Mouse (Mus musculus) naive thymus-derived CD4-positive, alpha-beta T cell, adult 5 months (primary cell): ENCODE measurements around the gene Rom1. TPM values are rescaled to one million over a fixed set of nuclear protein-coding genes. Genes with fewer than 3 reads are reported as not detected.

Experiments
- polyA plus RNA-seq: library from polyadenylated mRNA; unstranded; fragments of 100-300 nt; shearing (Covaris generic); gene quantifications from one replicate; pipeline ENCODE4 v1.2.1, GENCODE M21; 2017

The Rom1 gene
- 2.0 TPM for polyA plus RNA-seq

GRCm38 (mm10) chr19:8929224-8930088 lies at the start of gene Rom1, which contains the start of gene Eml3:
Rom1 (minus strand) TSS chr19:8929356.
Eml3 (plus strand) TSS chr19:8929552.

GRCm38 (mm10) chr19:8966590-8967372 lies 37.6 kb upstream of the Rom1 start, which contains the start of gene Eef1g:
Eef1g (plus strand) TSS chr19:8967041.

GRCm38 (mm10) chr19:8953135-8954039 lies 24.2 kb upstream of the Rom1 start, which contains the start of gene Tut1:
Tut1 (plus strand) TSS chr19:8953847.

GRCm38 (mm10) chr19:8941515-8942217 lies 12.5 kb upstream of the Rom1 start, which contains the start of gene Mta2:
Mta2 (plus strand) TSS chr19:8941875.

GRCm38 (mm10) chr19:8920073-8920736 lies 9.0 kb downstream of the Rom1 start, which contains the start of gene B3gat3:
B3gat3 (plus strand) TSS chr19:8920374.

GRCm38 (mm10) chr19:8897865-8898495 lies 31.2 kb downstream of the Rom1 start, which contains the start of gene Ganab:
Ganab (plus strand) TSS chr19:8898071.

GRCm38 (mm10) chr19:8892829-8893766 lies 36.1 kb downstream of the Rom1 start, which contains the start of gene Ints5:
Ints5 (plus strand) TSS chr19:8893005.

GRCm38 (mm10) chr19:8888511-8889385 lies 40.4 kb downstream of the Rom1 start, which contains the start of the genes 1810009A15Rik and Gm49416:
1810009A15Rik (plus strand) TSS chr19:8888853.
Gm49416 (plus strand) TSS chr19:8888926.

GRCm38 (mm10) chr19:8883616-8884015 lies 45.5 kb downstream of the Rom1 start, which contains the start of the genes Lbhd1 and Gm49403:
Lbhd1 (plus strand) TSS chr19:8883732.
Gm49403 (plus strand) TSS chr19:8883930.

GRCm38 (mm10) chr19:8880311-8881033 lies 48.7 kb downstream of the Rom1 start, which contains the start of gene Uqcc3:
Uqcc3 (minus strand) TSS chr19:8880923.

Other genes starting within 250 kb of the Rom1 start
- gene Slc3a2, start 206.0 kb downstream of the Rom1 start, polyA plus RNA-seq, result 240 TPM
- gene Wdr74, start 193.5 kb downstream of the Rom1 start, polyA plus RNA-seq, result 121 TPM
- gene 1700092M07Rik, start 188.6 kb downstream of the Rom1 start, polyA plus RNA-seq, result 0.87 TPM
- 294 TPM for gene Stx5a, start 187.9 kb downstream of the Rom1 start, polyA plus RNA-seq
- 453 TPM for gene Nxf1, start 172.3 kb downstream of the Rom1 start, polyA plus RNA-seq
- 38.8 TPM for gene Tmem223, start 158.4 kb downstream of the Rom1 start, polyA plus RNA-seq
- 150 TPM for gene Tmem179b, start 154.9 kb downstream of the Rom1 start, polyA plus RNA-seq
- 9.4 TPM for gene Taf6l, start 142.9 kb downstream of the Rom1 start, polyA plus RNA-seq
- 86.1 TPM for gene Polr2g, start 130.8 kb downstream of the Rom1 start, polyA plus RNA-seq
- gene Zbtb3, start 126.8 kb downstream of the Rom1 start, polyA plus RNA-seq, result 0.57 TPM
- 25.8 TPM for gene Ttc9c, start 110.0 kb downstream of the Rom1 start, polyA plus RNA-seq
- 13.8 TPM for gene Hnrnpul2, start 109.3 kb downstream of the Rom1 start, polyA plus RNA-seq
- gene AC129217.1, start 99.6 kb downstream of the Rom1 start, polyA plus RNA-seq, result not detected
- gene Bscl2, start 91.9 kb downstream of the Rom1 start, polyA plus RNA-seq, result 59.1 TPM
- gene Gng3, start 90.2 kb downstream of the Rom1 start, polyA plus RNA-seq, result not detected
- gene Lrrn4cl, start 78.6 kb downstream of the Rom1 start, polyA plus RNA-seq, result not detected
- 149 TPM for gene Ubxn1, start 57.9 kb downstream of the Rom1 start, polyA plus RNA-seq
- gene Uqcc3, start 48.4 kb downstream of the Rom1 start, polyA plus RNA-seq, result 44.5 TPM
- gene Lbhd1, start 45.6 kb downstream of the Rom1 start, polyA plus RNA-seq, result 34.3 TPM
- not detected for gene Gm49403, start 45.4 kb downstream of the Rom1 start, polyA plus RNA-seq
- gene 1810009A15Rik, start 40.5 kb downstream of the Rom1 start, polyA plus RNA-seq, result 22.7 TPM
- not detected for gene Gm49416, start 40.4 kb downstream of the Rom1 start, polyA plus RNA-seq
- 35.9 TPM for gene Ints5, start 36.4 kb downstream of the Rom1 start, polyA plus RNA-seq
- gene Ganab, start 31.3 kb downstream of the Rom1 start, polyA plus RNA-seq, result 100 TPM
- 32.9 TPM for gene B3gat3, start 9.0 kb downstream of the Rom1 start, polyA plus RNA-seq
- gene Eml3, start 196 bp upstream of the Rom1 start, polyA plus RNA-seq, result 57.6 TPM
- 257 TPM for gene Mta2, start 12.5 kb upstream of the Rom1 start, polyA plus RNA-seq
- 47.6 TPM for gene Tut1, start 24.5 kb upstream of the Rom1 start, polyA plus RNA-seq
- gene Eef1g, start 37.7 kb upstream of the Rom1 start, polyA plus RNA-seq, result 375 TPM
- 8.7 TPM for gene Ahnak, start 59.9 kb upstream of the Rom1 start, polyA plus RNA-seq
- gene Scgb1a1, start 158.6 kb upstream of the Rom1 start, polyA plus RNA-seq, result not detected
- 15.8 TPM for gene Asrgl1, start 206.3 kb upstream of the Rom1 start, polyA plus RNA-seq